ENCODE assay signal across 12 mouse cellular contexts in the genomic region with DNA sequence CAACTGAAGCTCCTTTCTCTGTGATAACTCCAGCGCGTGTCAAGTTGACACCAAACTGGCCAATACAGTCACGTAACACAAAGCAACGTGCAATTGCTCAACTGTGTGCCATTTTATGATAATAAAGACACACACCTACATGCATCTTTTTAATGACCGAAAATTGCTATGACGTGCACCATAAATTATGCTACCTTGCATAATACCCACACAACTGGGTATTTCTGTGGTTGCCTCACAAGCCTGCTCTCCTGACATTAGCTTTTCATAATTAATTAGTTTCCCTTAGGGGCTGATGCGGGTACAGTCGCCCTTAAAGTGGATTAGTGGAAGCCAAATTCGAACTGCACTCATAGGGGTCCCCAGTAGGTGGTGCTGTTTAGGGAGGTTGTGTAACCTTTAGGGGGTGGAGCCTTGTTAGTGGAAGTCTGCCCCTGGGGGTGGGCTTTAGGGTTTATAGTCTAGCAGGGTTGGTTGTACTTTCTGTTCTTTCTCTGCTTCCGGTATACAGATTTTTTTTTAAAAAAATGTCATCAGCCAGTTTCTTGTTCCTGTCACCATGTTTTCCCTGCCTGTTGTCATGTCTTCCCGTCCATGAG. TPM values are rescaled to one million over a fixed set of nuclear protein-coding genes. Genes with fewer than 3 reads are reported as not detected.
DNase-seq lines count a peak whose midpoint lies in the region; ATAC-seq lines count a peak whose summit lies in the region.
"Had no signal": no experiment of that assay in that cellular context is flagged by ENCODE, and none has a peak within 500 bp of the region (broad histone marks: within the 10 kb centered on the region; RNA-seq: fewer than 3 reads in every experiment).

No protein-coding gene starts in this region.

- DNase-seq in heart, postnatal 4 days = peak; percentile 11
- DNase-seq in heart, embryonic 10.5 days (ENCODE audit: low spot score) = no peak
- DNase-seq in midbrain, embryonic 10.5 days (ENCODE audit: low spot score) = peak; percentile 28
- DNase-seq in midbrain, embryonic 11.5 days (ENCODE audit: low spot score, missing footprints) = no peak
- DNase-seq in ZHBTc4 (ENCODE audit: low read depth, low spot score) = peak; percentile 87
- no peak for DNase-seq in gastrocnemius, adult 8-10 months (ENCODE audit: low spot score in 2 of 2)
- DNase-seq: gastrocnemius, postnatal 14 days had no signal

- no peaks in the 10 kb centered on the region for H3K36me3 ChIP-seq in heart, embryonic 10.5 days
- no peaks in the 10 kb centered on the region for H3K36me3 ChIP-seq in midbrain, embryonic 10.5 days
- H3K36me3 ChIP-seq in midbrain, embryonic 11.5 days (ENCODE audit: control insufficient read depth, insufficient read depth, low read length) = no peaks in the 10 kb centered on the region
- H3K36me3 ChIP-seq in hindbrain, embryonic 12.5 days = no peaks in the 10 kb centered on the region

- no peak overlapping the region for H3K4me3 ChIP-seq in heart, embryonic 10.5 days
- H3K4me3 ChIP-seq in midbrain, embryonic 10.5 days = no peak overlapping the region
- H3K4me3 ChIP-seq in midbrain, embryonic 11.5 days (ENCODE audit: low read depth, low read length) = no peak overlapping the region
- no peak overlapping the region for H3K4me3 ChIP-seq in hindbrain, embryonic 12.5 days

- H3K27ac ChIP-seq in heart, embryonic 10.5 days = no peak overlapping the region
- H3K27ac ChIP-seq in midbrain, embryonic 10.5 days (replicated peaks) = no peak overlapping the region
- H3K27ac ChIP-seq in midbrain, embryonic 11.5 days (ENCODE audit: low read depth, low read length) = no peak overlapping the region
- no peak overlapping the region for H3K27ac ChIP-seq in hindbrain, embryonic 12.5 days

- no peak overlapping the region for H3K4me2 ChIP-seq in midbrain, embryonic 11.5 days
- no peak overlapping the region for H3K4me2 ChIP-seq in hindbrain, embryonic 12.5 days (replicated peaks)

- H3K4me1 ChIP-seq in heart, embryonic 10.5 days = no peaks in the 10 kb centered on the region
- H3K4me1 ChIP-seq in midbrain, embryonic 10.5 days = peaks cover 5% of the 10 kb centered on the region; the same call in 1 of the 2 replicates
- no peaks in the 10 kb centered on the region; the same call in 1 of the 2 replicates for H3K4me1 ChIP-seq in midbrain, embryonic 11.5 days (ENCODE audit: control insufficient read depth, insufficient read depth, low read length)
- 0 out of 2 replicates have a peak, but pooled peaks cover 3% of the 10 kb centered on the region for H3K4me1 ChIP-seq in hindbrain, embryonic 12.5 days

- H3K27me3 ChIP-seq in heart, embryonic 10.5 days (ENCODE audit: insufficient read depth, poor library complexity, severe bottlenecking) = peaks cover 15% of the 10 kb centered on the region
- H3K27me3 ChIP-seq in midbrain, embryonic 10.5 days (ENCODE audit: low read depth, poor library complexity, severe bottlenecking) = peaks cover 9% of the 10 kb centered on the region
- no peaks in the 10 kb centered on the region; the same call in 1 of the 2 replicates for H3K27me3 ChIP-seq in midbrain, embryonic 11.5 days (ENCODE audit: control insufficient read depth, insufficient read depth, low read length)
- peaks cover 11% of the 10 kb centered on the region; the same call in 1 of the 2 replicates for H3K27me3 ChIP-seq in hindbrain, embryonic 12.5 days
- H3K27me3 ChIP-seq: CH12.LX had no signal

- no peak for ATAC-seq in midbrain, embryonic 11.5 days (ENCODE audit: low FRiP score)
- ATAC-seq in megakaryocyte progenitor cell, adult 5-6 weeks (replicated peaks; ENCODE audit: poor library complexity) = peak; percentile 68
- ATAC-seq in hindbrain, embryonic 12.5 days (ENCODE audit: low FRiP score) = no peak
- ATAC-seq: inflammation-experienced regulatory T-cells, adult 6 months had no signal

- no peaks in the 10 kb centered on the region for H3K9me3 ChIP-seq in heart, embryonic 10.5 days
- H3K9me3 ChIP-seq in midbrain, embryonic 10.5 days (replicated peaks) = no peaks in the 10 kb centered on the region
- H3K9me3 ChIP-seq in midbrain, embryonic 11.5 days (ENCODE audit: control insufficient read depth, low read length) = no peaks in the 10 kb centered on the region
- no peaks in the 10 kb centered on the region for H3K9me3 ChIP-seq in hindbrain, embryonic 12.5 days (replicated peaks)

- no peak overlapping the region for H3K9ac ChIP-seq in midbrain, embryonic 11.5 days (ENCODE audit: low read length)
- no peak overlapping the region for H3K9ac ChIP-seq in hindbrain, embryonic 12.5 days

- WGBS in heart, embryonic 10.5 days = 64% methylated on average over 11 of the region's 11 CpGs
- 77% methylated on average over 11 of the region's 11 CpGs for WGBS in midbrain, embryonic 10.5 days
- 73% methylated on average over 11 of the region's 11 CpGs for WGBS in midbrain, embryonic 11.5 days
- WGBS in hindbrain, embryonic 12.5 days = 73% methylated on average over 11 of the region's 11 CpGs

RNA-seq across cellular contexts. Expression of gene Piwil1, which starts 30.2 kb away (rescaled TPM):
- total RNA-seq in heart, postnatal 4 days (2021) = not detected
- polyA plus RNA-seq in heart, embryonic 10.5 days (2016; fragmentation: Nextera tagmentation; extraction: Ambion mirVana) = not detected in 2 replicates
- polyA plus RNA-seq in midbrain, embryonic 10.5 days (2016; fragmentation: Nextera tagmentation; extraction: Ambion mirVana) = 0.19 TPM in 1 of 2 replicates, not detected in the other
- polyA plus RNA-seq in midbrain, embryonic 11.5 days (2014; fragmentation: Nextera tagmentation; extraction: Ambion mirVana) = 0.14 TPM in 1 of 2 replicates, not detected in the other
- not detected in 2 replicates for total RNA-seq in megakaryocyte progenitor cell, adult 5-6 weeks (2015)
- total RNA-seq in megakaryocyte progenitor cell, adult 5-6 weeks (2017) = not detected in 2 replicates
- total RNA-seq in gastrocnemius, adult 8-10 months (2022) = not detected
- polyA plus RNA-seq in hindbrain, embryonic 12.5 days (2016; fragmentation: Nextera tagmentation; extraction: Ambion mirVana) = 0.15 and 0.17 TPM in 2 replicates
- total RNA-seq: CH12.LX; megakaryocyte, adult 5-6 weeks had no signal
- polyA plus RNA-seq: inflammation-experienced regulatory T-cells, adult 6 months had no signal

Comparison
In these comparisons a context has a peak if more than half of its experiments do, and no peak if none do; other contexts are left out.
1. DNase-seq: peak in heart, postnatal 4 days (single experiment), midbrain, embryonic 10.5 days (single experiment) and ZHBTc4 (single experiment); none in heart, embryonic 10.5 days (single experiment), midbrain, embryonic 11.5 days (single experiment) and gastrocnemius, adult 8-10 months (0 of 2).